Mouse (Mus musculus) neural tube, embryonic 10.5 days (tissue): Measurements from ENCODE around the gene Treml1.

Experiments used
- DNase-seq: peaks from one replicate; pipeline ENCODE4 v3.0.0-alpha.2; 2017; ENCODE audit warnings: low spot score; ENCODE audit errors: extremely low spot score

The Treml1 gene

DNA sequence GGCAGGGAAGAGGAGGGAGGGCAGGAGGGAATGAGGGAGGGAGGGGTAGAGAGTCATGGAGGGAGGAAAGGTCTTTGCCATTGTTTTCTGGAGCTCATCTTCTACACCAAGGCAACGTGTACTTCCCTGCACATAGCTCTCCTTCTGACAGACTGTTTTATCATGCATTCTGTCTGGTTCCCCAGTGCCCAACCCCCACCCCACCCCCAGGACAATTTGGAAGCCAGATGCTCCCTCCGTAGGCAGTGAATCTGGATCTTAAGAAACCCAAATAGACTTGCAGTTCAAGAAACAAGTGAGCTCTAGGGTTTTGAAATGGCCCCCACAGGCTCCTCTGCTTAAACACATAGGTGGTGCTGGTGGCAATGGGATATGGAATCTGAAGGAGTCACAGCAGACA, 1.8 kb upstream of the Treml1 start:
- DNase-seq, result no peak

DNA sequence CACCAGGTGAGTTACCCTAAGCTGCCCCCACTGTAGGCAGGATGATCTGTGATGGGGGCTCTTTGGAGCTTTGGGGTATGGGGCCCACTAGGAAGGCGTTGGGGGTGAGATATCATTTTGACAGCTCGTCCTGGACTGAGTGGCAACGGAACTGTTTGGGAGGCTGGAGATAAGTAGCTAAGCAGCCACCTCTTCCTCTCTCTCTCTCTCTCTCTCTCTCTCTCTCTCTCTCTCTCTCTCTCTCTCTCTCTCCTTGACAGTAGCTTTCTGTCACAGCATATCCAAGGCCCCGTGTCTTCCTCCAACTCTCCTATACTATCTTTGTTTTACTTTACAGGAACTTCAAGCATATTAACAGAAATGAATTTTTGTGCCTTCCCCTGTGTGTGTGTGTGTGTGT, 746 bp downstream of the Treml1 start:
- DNase-seq, result no peak

DNA sequence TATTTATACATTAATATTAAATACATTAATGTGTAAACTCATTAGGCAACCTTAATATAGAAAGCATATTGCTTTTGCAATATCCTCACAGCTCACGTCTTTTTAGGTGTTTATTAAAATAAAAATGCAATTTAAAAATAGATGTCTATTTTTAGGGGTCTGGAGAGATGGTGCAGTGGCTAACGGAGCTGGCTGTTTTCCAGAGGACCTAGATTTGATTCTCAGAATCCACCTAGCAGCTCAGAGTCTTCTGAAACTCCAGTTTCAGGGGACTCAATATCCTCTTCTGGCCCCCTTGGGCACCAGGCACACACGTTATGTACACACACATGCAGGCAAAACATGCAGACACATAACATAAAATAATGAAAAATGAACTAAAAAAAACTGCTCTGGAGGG, 2.6 kb downstream of the Treml1 start:
- DNase-seq, result no peak

DNA sequence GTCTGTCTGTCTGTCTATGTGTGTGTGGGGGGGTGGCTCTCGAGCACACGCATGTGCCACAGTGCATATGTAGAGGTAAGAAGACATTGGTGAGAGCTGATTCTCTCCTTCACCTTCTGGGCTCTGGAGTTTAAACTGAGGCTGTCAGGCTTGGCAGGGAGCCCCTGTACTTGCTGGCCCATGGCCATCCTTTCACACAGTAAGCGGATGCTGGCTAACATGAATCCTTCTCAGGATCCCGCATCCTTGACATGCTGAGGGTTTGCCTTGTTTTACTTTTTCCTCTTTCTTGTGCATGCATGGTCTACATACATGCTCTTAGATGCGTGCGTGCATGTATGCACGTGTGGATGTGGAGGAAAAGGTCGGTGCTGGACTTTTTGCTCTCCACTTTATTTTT, 3.2 kb downstream of the Treml1 start:
- no peak for DNase-seq

DNA sequence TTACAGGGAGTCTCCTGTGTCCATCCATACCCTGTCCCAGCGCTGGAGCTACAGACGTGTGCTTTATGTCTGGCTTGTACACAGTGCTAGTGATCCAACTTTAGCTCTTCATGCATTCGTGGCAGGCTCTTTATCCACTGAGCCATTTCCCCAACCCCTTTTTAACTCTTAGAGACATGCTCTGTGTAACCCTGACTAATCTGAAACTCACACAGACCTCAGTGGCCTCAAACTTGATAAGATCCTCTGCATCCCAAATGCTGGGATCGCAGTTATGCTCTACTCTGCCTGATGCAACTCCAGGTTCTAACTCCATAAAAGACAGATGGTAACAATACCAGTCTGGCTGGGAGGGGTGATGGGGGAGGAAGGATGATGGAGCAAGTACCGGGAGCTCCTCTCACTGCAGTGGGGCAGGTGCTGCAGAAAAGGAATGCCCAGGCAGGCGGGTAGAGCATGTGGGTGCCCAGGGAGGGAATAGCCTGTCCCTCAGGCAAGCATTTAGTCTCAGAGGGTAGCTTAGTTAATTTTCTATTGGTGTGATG, 3.8 kb downstream of the Treml1 start:
- no peak for DNase-seq

DNA sequence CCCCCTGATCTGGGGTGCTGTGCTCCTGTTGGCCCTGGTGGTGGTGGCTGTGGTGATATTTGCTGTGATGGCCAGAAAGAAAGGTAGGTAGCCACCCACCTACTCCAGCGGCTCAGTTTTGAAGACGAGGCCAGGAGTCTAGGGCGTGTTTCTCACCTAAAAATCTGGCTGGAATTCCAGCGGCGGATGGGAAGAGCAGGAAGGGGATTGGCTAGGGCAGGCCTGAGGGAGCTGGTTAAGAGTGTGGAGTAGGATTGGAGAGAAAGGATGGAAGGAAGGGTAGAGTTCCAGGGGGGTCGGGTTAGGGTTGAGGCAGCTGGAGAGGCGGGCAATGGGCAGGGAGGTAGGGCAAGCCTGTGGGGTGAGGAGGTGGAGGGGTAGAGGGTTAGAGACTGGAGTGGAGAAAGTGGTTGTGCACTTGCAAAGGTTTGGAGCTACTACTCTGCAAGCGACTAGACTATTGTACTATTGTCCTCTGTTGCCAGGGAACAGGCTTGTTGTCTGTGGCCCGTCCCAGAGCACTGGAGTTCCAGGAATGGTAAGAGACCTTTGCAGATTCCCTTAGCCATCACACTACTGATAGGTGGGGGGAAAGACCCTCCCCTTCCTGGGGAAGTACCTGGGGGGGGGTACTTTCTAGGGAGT, 5.9 kb downstream of the Treml1 start:
- no peak for DNase-seq

DNA sequence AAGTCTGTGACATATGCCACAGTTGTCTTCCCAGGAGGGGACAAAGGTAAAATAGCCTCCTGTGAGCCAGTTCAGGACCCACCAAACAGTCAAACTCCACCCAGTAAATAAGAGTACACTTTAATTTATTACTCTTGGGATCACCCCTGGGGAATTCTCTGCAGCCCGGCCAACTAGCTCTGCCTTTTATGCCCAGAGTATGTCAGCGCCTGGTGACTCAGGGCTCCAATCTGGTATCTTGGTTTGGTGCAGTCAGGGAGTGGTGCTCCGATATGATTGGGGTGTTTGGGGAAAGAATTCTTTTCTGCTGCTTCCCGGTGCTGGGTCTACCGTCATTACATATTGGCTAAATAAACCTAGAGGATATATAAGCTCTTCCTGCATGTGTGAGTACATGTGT, 7.1 kb downstream of the Treml1 start:
- no peak for DNase-seq

DNA sequence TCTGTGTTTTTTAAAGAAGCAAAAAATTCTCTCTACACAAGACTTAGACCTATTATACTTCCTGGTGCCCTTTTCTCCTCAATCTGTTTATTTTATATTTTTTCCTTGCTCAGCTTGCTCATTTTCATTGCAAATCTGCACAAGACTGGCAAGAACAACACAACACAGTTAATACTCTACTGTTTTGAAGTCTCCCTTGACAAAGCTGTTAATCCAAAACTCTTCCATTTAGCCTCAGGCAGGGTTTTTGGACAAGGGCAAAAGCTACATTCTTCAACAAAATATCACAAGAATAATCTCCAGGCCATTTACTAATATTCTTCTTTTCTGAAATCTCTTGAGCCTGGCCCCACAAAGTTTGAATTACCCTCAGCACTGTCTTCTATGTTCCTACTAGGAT, 11.9 kb downstream of the Treml1 start:
- no peak for DNase-seq

DNA sequence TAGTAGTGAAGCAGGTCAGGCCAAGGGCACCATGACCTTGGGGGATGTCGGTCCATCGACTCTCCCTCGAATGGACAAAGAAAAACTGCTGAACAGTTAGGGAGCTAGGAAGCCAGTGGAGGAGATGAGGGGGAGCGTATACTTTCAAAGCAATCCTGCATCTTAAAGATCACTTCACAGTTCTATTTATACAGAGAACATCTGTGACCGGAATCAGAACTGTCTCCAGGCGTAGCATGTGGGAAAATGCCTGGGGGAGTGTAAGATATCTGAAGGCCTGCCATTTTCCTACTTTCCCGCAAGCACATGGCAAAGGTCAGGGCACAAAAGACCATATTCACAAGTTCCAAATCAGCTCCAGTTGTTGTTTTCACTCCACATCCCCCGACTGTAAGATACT, 13.3 kb downstream of the Treml1 start:
- DNase-seq, result no peak

DNA sequence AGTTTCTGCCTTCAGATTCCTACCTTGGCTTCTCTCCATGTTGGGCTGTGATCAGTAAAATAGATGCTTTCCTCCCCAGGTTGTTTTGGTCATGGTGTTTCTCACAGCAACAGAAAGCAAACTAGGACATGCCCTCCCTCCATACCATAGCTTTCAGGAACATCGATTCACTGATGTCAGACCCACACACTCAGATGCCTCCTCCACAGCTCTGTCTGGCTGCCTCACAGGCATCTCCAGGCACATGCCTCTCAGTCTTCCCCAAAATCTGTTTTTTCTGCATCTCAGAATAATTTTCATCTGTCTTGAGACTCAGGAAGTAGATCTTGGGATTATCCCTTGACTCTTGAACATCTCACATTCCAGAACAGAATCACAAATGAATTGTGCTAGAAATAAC, 16.4 kb downstream of the Treml1 start:
- DNase-seq, result no peak

DNA sequence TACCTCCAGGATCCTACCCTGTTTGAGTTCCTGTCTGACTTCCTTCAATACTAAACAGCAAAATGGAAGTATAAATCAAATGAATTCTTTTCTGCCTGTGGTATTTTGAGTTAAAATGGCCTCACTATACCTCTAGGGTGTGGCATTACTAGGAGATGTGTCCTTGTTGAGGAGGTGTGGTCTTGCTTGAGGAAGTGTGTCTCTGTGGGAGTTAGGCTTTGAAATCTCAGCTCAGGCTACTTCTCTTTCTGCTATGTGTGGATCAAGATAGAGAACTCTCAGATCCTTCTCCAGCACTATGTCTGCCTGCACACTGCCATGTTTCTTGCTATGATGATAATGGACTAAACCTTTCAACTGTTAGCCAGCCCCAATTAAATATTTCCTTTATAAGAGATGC, 19.3 kb downstream of the Treml1 start:
- no peak for DNase-seq

DNA sequence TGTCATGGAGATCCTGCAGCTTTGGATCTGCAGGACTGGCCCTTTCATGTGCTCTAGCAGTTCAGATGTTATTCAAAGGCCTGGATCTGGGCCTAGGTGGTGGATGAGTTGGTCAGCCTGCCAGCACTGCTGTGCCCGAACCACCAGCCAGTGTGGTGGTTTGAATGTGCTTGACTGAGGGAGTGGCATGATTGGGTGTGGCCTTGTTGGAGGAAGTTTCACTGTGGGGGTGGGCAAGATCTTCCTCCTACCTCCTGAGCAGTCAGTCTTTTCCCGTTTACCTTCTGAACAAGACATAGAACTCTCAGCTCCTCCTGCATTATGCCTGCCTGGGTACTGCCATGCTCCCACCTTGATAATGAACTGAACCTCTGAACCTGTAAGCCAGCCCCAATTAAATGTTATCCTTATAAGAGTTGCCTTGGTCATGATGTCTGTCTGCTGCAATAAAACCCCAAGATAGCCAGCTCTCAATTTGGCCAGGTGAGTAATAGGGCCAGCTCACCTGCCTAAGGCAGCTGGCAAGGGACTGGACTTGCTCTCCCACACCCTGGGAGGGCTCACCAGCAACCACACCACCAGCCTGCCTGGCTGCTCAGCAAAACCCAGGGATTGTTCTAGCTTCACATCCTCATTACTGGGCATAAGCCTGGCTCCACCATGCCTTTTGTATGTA, 26.2 kb downstream of the Treml1 start:
- DNase-seq, result no peak

DNA sequence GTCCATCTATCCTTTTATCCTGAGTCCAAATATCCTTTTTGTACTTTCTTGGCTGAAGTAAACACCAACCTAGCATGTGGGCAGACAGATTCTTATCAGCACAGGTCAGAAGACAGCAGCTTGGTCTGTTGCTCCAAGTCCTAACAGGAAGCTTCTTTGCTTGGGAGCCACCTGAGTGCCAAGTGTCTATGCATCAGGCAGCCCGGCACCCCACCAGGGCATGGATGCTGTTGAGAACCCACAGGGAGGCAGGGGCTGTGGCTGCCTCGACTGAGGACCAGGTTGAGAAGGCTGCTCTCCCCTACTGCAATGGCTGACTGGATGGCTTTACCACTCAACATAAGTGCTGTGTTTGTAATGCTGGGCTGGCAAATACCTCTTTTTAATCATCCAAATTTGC, 28.9 kb downstream of the Treml1 start:
- DNase-seq, result no peak

DNA sequence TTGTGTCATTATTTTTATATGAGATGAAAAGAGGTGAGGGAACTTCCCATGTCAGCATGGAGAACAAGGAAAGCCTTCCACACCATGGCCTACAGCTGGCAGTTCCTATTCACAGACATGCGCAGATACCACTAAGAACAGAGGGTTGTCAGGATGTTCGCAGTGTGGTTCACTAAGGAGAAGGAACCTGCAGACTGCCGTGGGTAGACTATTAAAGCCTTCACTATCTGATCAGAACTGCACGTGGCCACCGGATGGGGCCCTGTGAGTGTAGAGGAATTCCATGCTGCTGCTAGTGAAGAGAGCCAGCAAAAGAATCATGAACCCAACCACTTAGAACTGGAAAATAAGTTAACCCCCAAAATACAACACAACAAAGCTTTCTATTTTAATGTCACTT, 29.7 kb downstream of the Treml1 start:
- DNase-seq, result no peak

DNA sequence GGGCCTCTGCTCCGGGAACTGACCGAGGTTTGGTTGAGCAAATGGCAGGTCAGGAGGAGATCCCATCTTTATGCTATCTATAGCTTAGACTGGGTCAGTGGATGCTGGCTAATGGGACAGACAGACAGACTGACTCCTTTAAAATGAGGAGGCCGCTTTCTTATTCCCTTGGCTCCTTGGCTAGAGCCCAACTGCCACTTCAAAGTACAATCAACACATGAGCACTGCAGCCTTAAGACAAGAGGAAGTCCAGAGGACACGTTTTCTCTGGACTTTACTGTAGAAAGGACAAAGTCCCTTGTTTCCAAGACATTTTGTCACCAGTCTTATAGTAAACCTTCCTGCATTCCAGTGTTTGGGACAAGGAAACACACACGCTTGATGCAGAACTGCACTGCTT, 31.7 kb downstream of the Treml1 start:
- DNase-seq, result no peak

DNA sequence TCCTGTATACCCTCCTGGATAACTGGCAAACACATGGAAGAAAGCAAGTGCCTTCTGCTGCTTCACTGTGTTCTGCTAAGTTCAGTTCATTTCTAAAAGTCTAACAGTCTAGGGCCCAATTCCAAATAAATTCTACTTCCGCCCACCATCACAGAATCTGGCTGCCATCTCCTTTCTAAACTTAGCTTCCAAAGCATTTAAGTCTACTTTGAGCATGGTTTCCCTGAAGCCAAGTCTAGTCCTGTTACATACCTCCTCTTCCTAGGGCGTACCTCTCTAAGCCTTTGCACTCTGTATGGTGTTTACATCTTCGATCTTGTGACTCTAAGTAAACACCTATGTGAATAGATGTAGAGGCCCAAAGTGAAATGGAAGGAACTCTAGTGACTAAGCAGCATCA, 32.9 kb downstream of the Treml1 start:
- DNase-seq, result no peak

DNA sequence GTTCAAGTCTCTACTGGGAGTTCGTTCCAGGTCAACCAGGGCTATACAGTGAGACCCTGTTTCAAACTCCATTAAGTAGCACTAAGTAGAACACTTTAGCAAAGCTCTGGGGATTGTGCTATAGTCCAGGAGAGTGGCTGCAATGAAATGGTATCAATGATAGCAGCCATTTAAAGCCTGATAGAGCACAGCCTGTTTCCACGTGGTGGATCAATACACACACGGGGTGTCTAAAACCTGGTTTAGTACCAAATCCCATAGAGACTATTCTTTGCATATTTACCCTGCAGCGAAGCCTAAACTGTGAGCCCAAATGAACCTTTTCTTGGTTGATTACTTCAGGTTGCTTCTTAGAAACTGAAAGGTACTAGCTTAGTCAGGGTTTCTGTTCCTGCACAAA, 42.0 kb downstream of the Treml1 start:
- no peak for DNase-seq

DNA sequence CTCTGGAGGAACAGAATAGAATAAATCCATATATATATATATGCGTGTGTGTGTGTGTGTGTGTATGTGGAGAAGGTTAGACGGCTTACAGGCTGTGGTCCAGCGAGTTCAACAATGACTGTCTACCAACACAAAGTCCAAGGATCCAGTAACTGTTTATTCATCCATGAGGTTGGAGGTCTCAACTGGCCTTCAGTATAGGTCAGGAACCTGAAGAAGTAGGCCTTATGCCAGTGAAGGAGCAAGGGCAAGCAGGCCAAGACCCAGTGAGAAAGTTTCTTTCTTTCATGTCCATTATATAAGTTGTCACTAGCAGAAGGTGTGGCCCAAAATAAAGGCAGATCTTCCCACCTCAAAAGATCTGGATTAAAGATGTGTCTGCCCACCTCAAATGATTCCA, 43.0 kb downstream of the Treml1 start:
- no peak for DNase-seq

DNA sequence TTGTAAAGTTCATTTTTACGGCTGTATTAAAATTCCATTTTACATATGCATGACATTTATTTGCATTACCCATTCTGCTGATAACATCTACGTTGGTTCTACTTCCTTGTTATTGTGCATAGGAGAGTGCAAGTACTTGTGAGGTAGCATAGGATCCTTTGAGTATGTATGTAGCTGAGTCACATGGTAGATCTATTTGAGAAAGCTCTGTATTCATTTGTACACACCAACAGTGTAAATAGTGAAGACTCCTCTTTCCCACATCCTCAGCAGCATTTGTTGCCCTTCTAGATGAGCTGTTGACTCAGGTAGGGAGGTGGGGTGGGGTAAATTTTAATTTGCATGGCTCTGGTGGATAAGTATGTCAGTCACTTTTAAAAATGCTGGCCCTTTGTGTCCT, 44.1 kb downstream of the Treml1 start:
- DNase-seq, result no peak

DNA sequence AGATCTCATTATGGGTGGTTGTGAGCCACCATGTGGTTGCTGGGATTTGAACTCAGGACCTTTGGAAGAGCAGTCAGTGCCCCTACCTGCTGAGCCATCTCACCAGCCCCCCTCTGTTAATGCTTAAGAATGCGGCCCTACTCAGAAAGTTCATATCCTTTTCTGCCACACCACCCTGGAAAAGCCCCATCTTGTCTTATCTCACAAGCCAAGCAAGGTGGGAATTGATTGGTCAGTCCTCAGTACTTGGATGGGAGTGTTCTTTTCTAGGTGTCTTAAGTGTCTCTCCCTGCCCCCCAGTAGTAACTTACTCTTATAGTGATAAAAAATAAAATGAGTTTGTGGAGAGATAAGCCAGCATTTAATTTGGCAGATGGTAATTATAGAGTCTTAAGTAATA, 45.0 kb downstream of the Treml1 start:
- DNase-seq, result no peak

DNA sequence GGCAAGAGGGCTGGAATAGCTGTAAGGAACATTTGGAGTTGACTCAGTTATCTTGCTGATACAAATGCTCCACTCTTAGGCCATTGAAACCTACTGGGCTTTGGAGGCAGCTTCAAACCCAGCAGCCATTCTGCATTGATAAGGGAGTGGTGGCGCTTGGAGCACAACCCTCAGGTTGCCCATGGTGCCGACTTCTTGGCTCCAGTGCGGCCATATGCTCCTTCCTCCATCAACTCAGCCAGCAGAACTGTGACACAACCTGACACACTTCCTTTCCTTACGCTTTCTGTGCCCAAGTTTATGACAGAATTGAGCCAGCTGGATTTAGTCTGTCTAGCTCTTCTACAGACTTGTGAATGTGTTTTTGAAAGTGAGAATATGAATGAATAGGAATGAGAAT, 47.4 kb downstream of the Treml1 start:
- no peak for DNase-seq

DNA sequence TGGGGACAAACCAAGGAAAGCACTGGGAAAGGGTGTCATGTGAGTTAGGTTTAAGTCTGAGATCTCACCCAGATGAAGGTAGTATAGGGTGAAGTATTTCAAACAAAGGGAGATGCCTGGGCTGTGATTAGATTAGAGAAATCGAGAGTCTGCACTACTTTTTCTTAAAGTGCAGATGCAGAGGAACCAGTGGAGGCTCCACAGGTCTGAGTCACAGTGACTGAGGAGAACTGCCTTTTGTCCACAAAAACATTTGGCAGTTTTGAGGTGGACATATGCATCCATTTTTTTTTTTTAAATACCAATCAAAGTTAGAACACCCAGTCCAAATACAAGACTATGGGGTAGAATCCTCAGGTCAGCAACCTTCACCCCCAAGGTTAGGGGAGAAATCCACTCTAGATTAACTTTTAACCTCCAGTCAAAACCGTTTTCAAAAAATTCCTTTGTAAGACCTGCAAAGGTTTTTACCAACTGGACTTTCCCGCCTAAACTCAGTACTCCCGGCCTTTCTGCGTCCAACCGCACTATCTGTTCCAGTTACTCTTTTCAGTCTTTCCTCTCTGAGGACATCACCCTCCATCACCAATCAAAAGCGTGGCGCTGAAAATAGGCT, 48.3 kb downstream of the Treml1 start:
- no peak for DNase-seq
